Mouse (Mus musculus) erythroid progenitor cell, adult 5-6 weeks (primary cell): ENCODE results near the gene Rapgef5. TPM values are rescaled to one million over a fixed set of nuclear protein-coding genes. Genes with fewer than 3 reads are reported as not detected.
"Not testable (repeated sequence)": the region's sequence is repeated elsewhere in the genome, so short reads cannot be mapped to it uniquely, and the experiment has no call there.

ENCODE experiments used
- ATAC-seq: replicated peaks from 2 replicates; pipeline ENCODE4 v1.8.0; 2016; ENCODE audit warnings: moderate number of reproducible peaks, mild to moderate bottlenecking, moderate TSS enrichment, inconsistent platforms; ENCODE audit not compliant: poor library complexity, low FRiP score, severe bottlenecking
- total RNA-seq, 2 experiments: library from RNA; stranded (forward) in 1 of 2; stranded (reverse) in 1 of 2; fragments of 150-400 nt in 1 of 2; fragments of 186-747, 209-891 nt in 1 of 2; gene quantifications; 2 replicates each; pipeline versions ENCODE4 v1.2.3 to v1.2.4; 2015 to 2017; ENCODE audit warnings: low replicate concordance in 2 of 2

Gene Rapgef5
- total RNA-seq, 2 experiments from 2014 or later, result 0.23 TPM; not detected in 1

- no peak for ATAC-seq
These were observed 230.3 kb downstream of the Rapgef5 start for GRCm38 (mm10) chr12:117746611-117747010.

- no peak for ATAC-seq
These were observed 234.8 kb downstream of the Rapgef5 start for GRCm38 (mm10) chr12:117751045-117751444.

GRCm38 (mm10) chr12:117751520-117752383 lies 235.5 kb downstream of the Rapgef5 start:
- ATAC-seq, result no peak

GRCm38 (mm10) chr12:117756010-117756409 lies 239.7 kb downstream of the Rapgef5 start:
- ATAC-seq, result no peak

GRCm38 (mm10) chr12:117760373-117760772 lies 244.1 kb downstream of the Rapgef5 start:
- ATAC-seq, result no peak

GRCm38 (mm10) chr12:117760846-117761245 lies 244.6 kb downstream of the Rapgef5 start:
- no peak for ATAC-seq

- no peak for ATAC-seq
These were observed 245.4 kb downstream of the Rapgef5 start for GRCm38 (mm10) chr12:117761698-117762097.

GRCm38 (mm10) chr12:117763247-117763646 lies 247.0 kb downstream of the Rapgef5 start:
- ATAC-seq, result no peak

GRCm38 (mm10) chr12:117764839-117765238 lies 248.6 kb downstream of the Rapgef5 start:
- no peak; the same call in 1 of the 2 replicates for ATAC-seq

GRCm38 (mm10) chr12:117769113-117769512 lies 252.8 kb downstream of the Rapgef5 start:
- ATAC-seq, result no peak

GRCm38 (mm10) chr12:117770211-117770610 lies 253.9 kb downstream of the Rapgef5 start:
- ATAC-seq, result no peak

GRCm38 (mm10) chr12:117771156-117771555 lies 254.9 kb downstream of the Rapgef5 start:
- no peak for ATAC-seq

GRCm38 (mm10) chr12:117772638-117773037 lies 256.4 kb downstream of the Rapgef5 start:
- ATAC-seq, result no peak

GRCm38 (mm10) chr12:117776841-117777240 lies 260.6 kb downstream of the Rapgef5 start:
- no peak for ATAC-seq

- ATAC-seq, result no peak
These were observed 265.1 kb downstream of the Rapgef5 start for GRCm38 (mm10) chr12:117781360-117781759.

GRCm38 (mm10) chr12:117783426-117783825 lies 267.1 kb downstream of the Rapgef5 start:
- ATAC-seq, result no peak

- no peak for ATAC-seq
These were observed 270.3 kb downstream of the Rapgef5 start for GRCm38 (mm10) chr12:117786621-117787020.

GRCm38 (mm10) chr12:117788513-117789011 lies 272.3 kb downstream of the Rapgef5 start:
- no peak for ATAC-seq

- no peak for ATAC-seq
These were observed 272.7 kb downstream of the Rapgef5 start for GRCm38 (mm10) chr12:117789017-117789416.

- no peak for ATAC-seq
These were observed 279.0 kb downstream of the Rapgef5 start for GRCm38 (mm10) chr12:117795303-117795702.

GRCm38 (mm10) chr12:117803989-117804388 lies 287.7 kb downstream of the Rapgef5 start, which contains the start of gene Cdca7l:
TSS of gene Cdca7l (plus strand) at chr12:117804289.
- ATAC-seq, result not testable (repeated sequence)
